Mouse (Mus musculus) embryonic stem cell, embryonic (primary cell): ENCODE data around the gene Fstl3.

Source experiments
- CTCF ChIA-PET, 4 experiments: fragments of 300-600 bp in 2 of 4; fragments of 350-600 bp in 2 of 4; sonication (Branson Sonifier 250); formaldehyde crosslinking; loops; one replicate each; lab custom pipeline; 2022; ENCODE audit warnings: inconsistent platforms in 2 of 4; lab: Charles Lee
- POLR2A ChIA-PET, 4 experiments: fragments of 300-600 bp in 2 of 4; fragments of 350-600 bp in 2 of 4; sonication (Branson Sonifier 250); formaldehyde crosslinking; loops; one replicate each; lab custom pipeline; 2022; ENCODE audit warnings: antibody characterized with exemption in 4 of 4, inconsistent platforms in 1 of 4; lab: Charles Lee

Gene Fstl3

DNA sequence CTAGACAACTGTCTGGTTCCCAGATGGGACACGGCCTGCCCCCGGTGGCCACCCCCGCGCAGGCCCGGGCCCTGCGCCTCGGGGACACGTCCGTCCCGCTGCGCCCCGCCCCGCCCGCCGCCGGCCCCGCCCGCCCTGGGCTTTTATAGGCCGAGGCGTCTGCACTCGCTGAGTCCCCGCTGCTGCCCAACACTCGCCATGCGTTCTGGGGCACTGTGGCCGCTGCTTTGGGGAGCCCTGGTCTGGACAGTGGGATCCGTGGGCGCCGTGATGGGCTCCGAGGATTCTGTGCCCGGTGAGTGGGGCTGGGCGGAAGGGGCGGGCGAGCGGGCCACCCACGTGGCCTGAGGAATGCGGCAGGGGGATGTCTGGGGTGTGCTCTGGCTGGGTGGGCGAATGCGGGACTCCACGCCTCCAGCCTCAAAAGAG is at the start of gene Fstl3:
Gene Fstl3 (plus strand): TSS at position 170 of the 429 bp plus-strand sequence.
- POLR2A ChIA-PET, result interaction anchor here in 3 of 4 experiments (0.5 to 1.8 kb wide), 7 partner anchors 8 to 390 kb away, joined by 3 to 6 read pairs (median 4); partner anchors contain the start of gene Bsg (in 1 of the 3)
- CTCF ChIA-PET, result interaction anchor here in 2 of 4 experiments (0.6 to 1.8 kb wide), 13 partner anchors 8 to 401 kb away, joined by 3 to 10 read pairs (median 4); partner anchors contain the start of genes Med16 (in 1 of the 2), Misp (in 1 of the 2) and Wdr18 (in 1 of the 2)

DNA sequence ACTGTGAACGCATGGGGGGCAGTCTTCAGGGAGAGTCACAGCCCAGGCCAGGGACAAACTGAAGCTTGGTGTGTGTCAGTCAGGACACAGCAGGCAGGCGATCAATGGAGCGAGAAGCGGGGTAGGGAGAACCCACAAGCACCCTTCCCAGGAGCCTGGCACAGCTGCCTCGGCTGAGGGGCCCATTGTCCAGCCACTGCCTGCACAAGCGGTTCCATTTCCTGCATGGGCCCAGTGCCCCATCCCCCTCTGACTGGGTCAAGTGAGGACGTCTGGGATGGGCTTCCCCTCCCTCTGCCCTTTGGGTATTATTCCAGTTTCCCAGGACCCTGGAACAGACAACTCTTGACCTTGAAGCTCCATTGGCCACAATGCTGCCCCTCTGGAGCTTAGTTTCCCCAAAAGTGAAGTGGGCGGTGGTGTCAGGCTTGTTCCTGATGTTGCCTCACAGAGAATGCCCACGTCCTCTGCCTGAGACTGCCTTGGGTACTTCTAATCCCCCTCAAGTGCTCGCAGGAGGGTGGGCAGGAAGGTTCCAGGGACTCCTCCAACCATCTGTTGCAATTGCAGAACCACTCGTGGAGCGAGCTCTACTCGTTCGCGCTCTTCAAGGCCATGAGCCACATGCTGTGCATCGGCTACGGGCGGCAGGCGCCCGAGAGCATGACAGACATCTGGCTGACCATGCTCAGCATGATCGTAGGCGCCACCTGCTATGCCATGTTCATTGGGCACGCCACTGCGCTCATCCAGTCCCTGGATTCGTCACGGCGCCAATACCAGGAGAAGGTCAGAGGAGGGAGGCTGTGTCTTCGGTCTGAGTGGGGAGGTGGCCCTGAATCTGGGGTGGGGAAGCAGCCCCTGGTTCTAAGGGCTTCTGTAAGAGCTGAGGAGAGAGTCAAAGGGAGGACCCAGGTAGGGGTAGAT is 48.5 kb upstream of the Fstl3 start:
- ChIA-PET POLR2A (interaction anchor here (0.7 to 3.6 kb wide), 20 partner anchors 9 to 125 kb away, joined by 3 to 14 read pairs (median 4); partner anchors contain the start of genes Bsg (in 2 of the 4), Cdc34 (in 1 of the 4), Hcn2 (in 1 of the 4) and Madcam1 (in 1 of the 4)), CTCF (interaction anchor here (0.5 to 2.5 kb wide), 10 partner anchors 11 to 60 kb away, joined by 3 to 11 read pairs (median 4); partner anchors contain the start of genes Bsg (in 1 of the 4), Hcn2 (in 1 of the 4) and Polrmt (in 1 of the 4))

DNA sequence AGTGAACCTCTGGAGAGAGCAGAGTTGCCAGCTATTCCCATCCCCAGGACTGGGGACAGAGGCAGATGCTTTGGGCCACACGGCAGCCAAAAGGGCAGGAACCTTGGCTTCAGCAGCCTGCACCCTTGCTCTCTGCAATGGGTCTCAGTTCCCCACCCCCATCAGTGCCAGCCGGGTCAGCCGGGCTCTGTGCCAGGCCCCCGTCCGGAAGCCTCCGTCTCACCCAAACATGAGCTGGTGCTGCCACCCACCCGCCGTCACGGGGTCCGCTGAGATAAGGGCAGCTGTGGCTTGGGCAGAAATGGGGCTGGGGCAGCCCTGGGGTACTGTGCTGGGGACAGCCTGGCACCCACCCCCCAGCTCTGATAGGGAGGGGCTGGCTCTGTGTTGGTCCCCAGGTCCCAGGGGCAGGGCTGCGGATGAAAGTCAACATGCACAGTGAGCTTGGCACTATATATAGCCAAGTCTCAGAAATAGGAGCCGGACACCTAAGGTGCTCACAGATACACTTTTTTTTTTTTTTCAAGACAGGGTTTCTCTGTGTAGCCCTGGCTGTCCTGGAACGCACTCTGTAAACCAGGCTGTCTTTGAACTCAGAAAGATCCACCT is 47.6 kb upstream of the Fstl3 start:
- CTCF ChIA-PET, result interaction anchor here (0.5 to 2.5 kb wide), 12 partner anchors 10 to 60 kb away, joined by 3 to 11 read pairs (median 4); partner anchors contain the start of genes Bsg (in 1 of the 4) and Hcn2 (in 1 of the 4)
- POLR2A ChIA-PET, result interaction anchor here (0.5 to 3.6 kb wide), 19 partner anchors 9 to 243 kb away, joined by 3 to 14 read pairs (median 3); partner anchors contain the start of genes Bsg (in 2 of the 4), Cdc34 (in 2 of the 4), Hcn2 (in 1 of the 4) and Madcam1 (in 1 of the 4)

DNA sequence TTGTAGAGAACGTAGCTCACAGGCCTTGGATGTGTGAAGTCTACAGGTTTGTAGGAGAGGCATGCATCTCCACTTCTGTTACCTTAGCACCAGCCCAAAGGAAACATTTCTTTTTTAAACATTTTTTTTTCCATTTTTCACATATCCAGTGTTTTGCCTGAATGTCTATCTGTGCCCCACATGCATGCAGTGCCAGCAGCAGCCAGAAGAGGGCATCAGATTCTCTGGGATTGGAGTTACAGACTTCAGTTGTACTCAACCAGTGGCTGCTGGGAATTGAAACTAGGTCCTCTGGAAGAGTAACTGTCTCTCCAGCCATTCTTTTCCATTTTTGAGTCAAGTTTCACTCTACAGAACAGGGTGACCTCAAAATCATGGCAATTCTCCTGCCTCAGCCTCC is 44.6 kb upstream of the Fstl3 start:
- ChIA-PET CTCF (interaction anchor here (0.9 to 1.9 kb wide), 8 partner anchors 9 to 86 kb away, joined by 4 to 8 read pairs (median 6); partner anchors contain the start of gene Polrmt (in 2 of the 4)), POLR2A (interaction anchor here in 2 of 4 experiments (0.5 to 3.1 kb wide), 10 partner anchors 11 to 210 kb away, joined by 3 to 16 read pairs (median 3); partner anchors contain the start of gene Polrmt (in 1 of the 2))

DNA sequence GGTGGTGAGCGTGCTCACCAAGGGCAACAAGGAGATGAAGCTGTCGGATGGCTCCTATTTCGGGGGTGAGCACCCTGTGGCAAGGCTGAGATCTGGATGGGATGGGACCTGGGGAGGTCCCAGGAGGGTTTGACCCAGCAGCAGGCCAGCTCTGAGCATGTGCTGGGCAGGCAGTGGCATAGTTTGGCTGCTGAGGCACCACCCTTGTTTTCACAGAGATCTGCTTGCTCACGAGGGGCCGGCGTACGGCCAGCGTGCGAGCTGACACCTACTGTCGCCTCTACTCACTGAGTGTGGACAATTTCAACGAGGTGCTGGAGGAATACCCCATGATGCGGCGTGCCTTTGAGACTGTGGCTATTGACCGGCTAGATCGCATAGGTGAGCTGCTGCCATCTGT is 43.2 kb upstream of the Fstl3 start:
- ChIA-PET CTCF (interaction anchor here in 3 of 4 experiments (0.5 to 1.9 kb wide), 17 partner anchors 8 to 562 kb away, joined by 3 to 8 read pairs (median 3); partner anchors contain the start of genes Polrmt (in 2 of the 3) and Apc2 (in 1 of the 3)), POLR2A (interaction anchor here in 3 of 4 experiments (0.6 to 3.1 kb wide), 11 partner anchors 9 to 657 kb away, joined by 3 to 16 read pairs (median 3); partner anchors contain the start of gene Polrmt (in 1 of the 3))

DNA sequence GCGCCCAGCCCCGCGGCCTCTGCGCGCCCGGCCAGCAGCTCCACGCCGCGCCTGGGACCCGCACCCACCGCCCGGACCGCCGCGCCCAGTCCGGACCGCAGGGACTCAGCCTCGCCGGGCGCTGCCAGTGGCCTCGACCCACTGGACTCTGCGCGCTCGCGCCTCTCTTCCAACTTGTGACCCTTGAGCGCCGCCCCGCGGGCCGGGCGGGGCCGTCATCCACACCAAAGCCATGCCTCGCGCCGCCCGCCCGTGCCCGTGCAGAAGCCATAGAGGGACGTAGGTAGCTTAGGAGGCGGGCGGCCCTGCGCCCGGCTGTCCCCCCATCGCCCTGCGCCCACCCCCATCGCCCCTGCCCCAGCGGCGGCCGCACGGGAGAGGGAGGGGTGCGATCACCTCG is 41.7 kb upstream of the Fstl3 start:
- ChIA-PET CTCF (interaction anchor here in 3 of 4 experiments (0.6 to 2.1 kb wide), 10 partner anchors 18 to 132 kb away, joined by 3 to 8 read pairs (median 4); partner anchors contain the start of genes Bsg (in 1 of the 3) and Misp (in 1 of the 3)), POLR2A (interaction anchor here (0.5 to 3.1 kb wide), 22 partner anchors 9 to 1242 kb away, joined by 3 to 16 read pairs (median 3); partner anchors contain the start of genes Bsg (in 3 of the 4), Polrmt (in 2 of the 4), Gzmm (in 1 of the 4) and Ptbp1 (in 1 of the 4))

DNA sequence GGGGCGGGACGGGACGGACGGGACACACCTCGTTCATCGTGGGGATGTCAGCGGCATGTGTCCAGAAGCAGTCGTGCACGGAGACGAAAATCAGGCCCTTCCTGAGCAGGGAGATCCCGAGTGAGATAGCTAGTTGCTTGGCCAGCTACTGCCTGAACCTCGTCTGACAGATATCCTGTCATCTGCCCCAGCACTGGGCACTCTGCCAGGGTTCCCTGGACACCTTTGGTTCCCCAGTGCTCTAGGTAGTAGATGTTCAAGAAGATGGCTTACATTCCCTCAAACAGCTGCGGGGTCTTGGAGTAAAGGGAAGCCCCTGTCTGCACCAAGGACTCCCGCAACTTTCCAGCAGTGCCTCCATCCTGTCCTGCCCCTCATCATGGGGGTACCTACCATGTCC is 40.4 kb upstream of the Fstl3 start:
- CTCF ChIA-PET, result interaction anchor here in 3 of 4 experiments (0.7 to 1.1 kb wide), 7 partner anchors 8 to 43 kb away, joined by 3 to 5 read pairs (median 4); partner anchors contain the start of gene Bsg (in 1 of the 3)
- POLR2A ChIA-PET, result interaction anchor here in 2 of 4 experiments (0.6 to 1.4 kb wide), 6 partner anchors 12 to 117 kb away, joined by 3 to 6 read pairs (median 3); partner anchors contain the start of gene Ptbp1 (in 1 of the 2)

DNA sequence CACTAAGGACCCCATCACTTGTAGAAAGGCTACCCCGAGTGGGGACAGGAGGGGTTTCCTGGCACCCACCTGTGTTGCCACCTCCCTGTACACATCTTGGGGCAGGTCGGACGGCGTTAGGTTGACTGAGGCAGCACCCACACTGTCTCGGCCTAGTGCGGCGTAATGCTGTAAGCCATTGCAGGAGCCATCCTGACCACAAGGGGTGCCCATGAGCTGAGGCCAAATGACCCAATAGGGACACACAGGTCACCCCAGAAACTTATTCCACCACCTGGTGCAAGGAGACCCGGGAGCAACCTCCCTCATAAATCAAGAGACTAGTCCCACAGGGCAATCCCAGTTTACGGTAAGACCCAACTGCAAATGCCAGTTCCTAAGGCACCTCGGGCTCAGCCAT is 38.8 kb upstream of the Fstl3 start:
- ChIA-PET CTCF (interaction anchor here in 2 of 4 experiments (0.8 to 3.3 kb wide), 16 partner anchors 9 to 290 kb away, joined by 3 to 22 read pairs (median 4); partner anchors contain the start of genes Bsg (in 1 of the 2), Madcam1 (in 1 of the 2) and Polrmt (in 1 of the 2)), POLR2A (interaction anchor here in 2 of 4 experiments (0.6 to 2.2 kb wide), 18 partner anchors 8 to 170 kb away, joined by 3 to 9 read pairs (median 3); partner anchors contain the start of genes Ptbp1 (in 2 of the 2), Bsg (in 1 of the 2), Med16 (in 1 of the 2) and Polrmt (in 1 of the 2))

DNA sequence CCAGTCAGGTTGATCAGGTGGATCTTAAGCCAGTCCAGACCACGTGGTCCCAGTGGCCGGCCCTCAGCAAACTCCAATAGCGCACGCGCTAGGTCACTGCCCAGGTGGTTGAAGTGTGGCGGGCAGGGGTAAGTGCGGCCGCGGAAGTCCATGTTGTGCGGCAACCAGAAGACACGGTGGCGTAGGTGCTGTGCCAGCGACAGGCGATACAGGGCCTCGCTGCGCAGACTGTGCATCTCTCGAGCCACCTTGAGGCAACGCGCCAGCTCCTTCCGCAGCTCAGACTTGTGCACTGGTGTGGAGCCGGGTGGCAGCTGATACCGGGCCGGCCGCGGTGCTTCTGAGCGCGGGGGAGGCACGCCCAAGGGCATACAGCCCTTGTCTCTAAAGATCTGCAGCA is 37.8 kb upstream of the Fstl3 start:
- ChIA-PET CTCF (interaction anchor here (0.5 to 3.3 kb wide), 17 partner anchors 8 to 289 kb away, joined by 3 to 22 read pairs (median 4); partner anchors contain the start of genes Bsg (in 1 of the 4), Gm26602 (in 1 of the 4) and Polrmt (in 1 of the 4)), POLR2A (interaction anchor here (0.5 to 2.2 kb wide), 23 partner anchors 7 to 169 kb away, joined by 3 to 9 read pairs (median 4); partner anchors contain the start of genes Bsg (in 1 of the 4), Med16 (in 1 of the 4), Polrmt (in 1 of the 4) and Ptbp1 (in 1 of the 4))

DNA sequence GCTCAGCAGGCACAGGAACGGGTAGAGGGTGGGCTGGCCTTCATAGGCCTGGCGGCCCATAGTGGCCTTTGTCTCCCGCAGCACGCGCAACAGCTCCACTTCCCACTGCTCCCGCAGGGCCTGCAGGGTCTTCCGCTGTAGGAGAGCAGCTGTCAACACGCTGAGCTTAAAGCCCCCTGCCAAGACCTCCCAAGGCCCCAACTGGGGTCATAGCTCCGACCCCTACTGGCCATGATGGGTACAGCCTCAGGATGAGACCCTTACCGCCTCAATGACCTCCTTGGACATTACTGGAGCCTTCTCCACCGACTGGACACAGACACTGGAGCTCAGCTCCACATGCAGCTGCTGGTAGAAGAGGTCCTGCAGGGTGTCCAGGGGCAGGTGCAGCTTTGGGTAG is 36.2 kb upstream of the Fstl3 start:
- ChIA-PET CTCF (interaction anchor here (0.5 to 3.3 kb wide), 39 partner anchors 8 to 1366 kb away, joined by 3 to 22 read pairs (median 4); partner anchors contain the start of genes Bsg (in 2 of the 4), Fgf22 (in 1 of the 4), Madcam1 (in 1 of the 4) and Mier2 (in 1 of the 4)), POLR2A (interaction anchor here in 2 of 4 experiments (0.6 to 2.0 kb wide), 18 partner anchors 8 to 501 kb away, joined by 3 to 9 read pairs (median 4); partner anchors contain the start of genes Bsg (in 1 of the 2), Fgf22 (in 1 of the 2) and Rnf126 (in 1 of the 2))

DNA sequence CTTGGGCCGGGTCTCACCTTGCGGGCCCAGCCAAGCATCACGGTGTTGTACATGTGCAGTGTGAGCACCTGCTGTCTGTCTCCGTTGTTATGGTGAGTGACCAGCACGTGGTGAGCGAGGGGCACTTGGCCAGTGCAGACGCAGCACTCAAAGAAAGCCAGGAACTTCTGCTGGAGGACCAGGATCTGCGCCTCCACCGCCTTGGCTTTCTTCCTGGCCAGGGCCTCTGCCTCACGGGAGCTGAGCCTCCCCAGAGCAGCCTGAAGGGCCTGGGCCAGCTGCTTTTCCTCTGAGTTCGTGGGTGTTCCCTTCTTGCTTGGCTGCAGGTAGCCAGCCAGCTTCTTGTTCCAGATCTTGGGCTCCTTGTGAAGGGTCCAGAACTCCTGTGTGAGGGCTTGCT is 33.9 kb upstream of the Fstl3 start:
- ChIA-PET CTCF (interaction anchor here in 3 of 4 experiments (0.6 to 1.7 kb wide), 4 partner anchors 10 to 163 kb away, joined by 3 to 7 read pairs (median 3); no protein-coding TSS in a partner anchor), POLR2A (interaction anchor here in 2 of 4 experiments (0.9 to 1.5 kb wide), 7 partner anchors 12 to 165 kb away, joined by 3 to 6 read pairs (median 3); partner anchors contain the start of genes Fgf22 (in 1 of the 2), Med16 (in 1 of the 2) and Ptbp1 (in 1 of the 2))

DNA sequence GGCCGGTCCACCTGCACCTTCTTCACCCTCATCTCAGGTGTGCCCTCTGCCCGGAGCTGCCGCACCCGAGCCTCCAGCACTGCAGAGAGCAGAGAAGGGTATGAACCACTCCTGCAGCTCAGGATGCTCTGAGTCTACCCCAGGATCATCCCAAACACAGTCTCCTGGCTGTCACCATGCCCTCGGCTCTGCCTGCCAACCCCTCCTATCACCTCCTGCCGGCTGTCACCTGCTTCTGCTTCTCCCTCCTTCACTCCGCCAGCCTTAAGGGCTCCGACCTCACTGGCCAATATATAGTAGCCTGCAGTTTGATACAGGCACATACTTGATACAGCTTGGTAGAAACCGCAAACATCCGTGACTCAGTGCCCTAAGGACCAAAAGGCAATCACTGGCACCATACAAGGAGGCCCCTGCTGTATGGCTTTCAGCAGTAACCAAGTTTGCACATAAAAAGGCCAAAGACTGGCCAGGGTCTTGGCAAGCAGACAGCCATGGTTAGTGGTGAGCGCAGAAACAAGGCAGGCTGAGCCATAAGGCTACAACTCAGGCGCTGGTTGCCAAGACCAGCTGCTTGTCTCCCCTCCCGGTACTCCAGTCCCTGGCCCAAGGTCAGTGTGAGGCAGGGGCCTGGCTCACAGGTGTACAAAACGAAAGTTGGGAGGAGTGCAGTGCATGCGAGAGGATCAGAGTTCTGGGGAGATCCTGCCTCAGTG is 33.3 kb upstream of the Fstl3 start:
- CTCF ChIA-PET, result interaction anchor here in 3 of 4 experiments (0.6 to 1.7 kb wide), 4 partner anchors 10 to 163 kb away, joined by 3 to 7 read pairs (median 3); no protein-coding TSS in a partner anchor

DNA sequence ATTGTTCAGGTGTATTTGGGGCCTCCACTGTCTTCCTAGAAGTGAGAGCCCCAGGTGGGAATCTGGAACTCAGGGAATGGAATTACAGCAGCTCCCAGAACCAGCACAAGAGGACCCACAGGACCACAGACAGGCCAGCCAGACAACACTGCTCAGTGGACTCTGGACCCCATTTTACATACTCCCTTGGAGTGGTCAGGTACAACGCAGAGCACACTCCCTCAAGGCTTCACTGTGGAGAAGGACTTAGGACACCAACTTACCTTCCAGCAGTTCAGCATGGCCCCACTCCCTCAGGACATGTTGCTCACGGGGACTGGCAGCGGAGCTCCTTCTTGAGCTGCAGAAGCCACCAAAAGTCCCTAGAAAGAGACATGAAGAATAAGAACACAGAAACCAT is 31.7 kb upstream of the Fstl3 start:
- CTCF ChIA-PET, result interaction anchor here in 3 of 4 experiments (0.6 to 2.0 kb wide), 6 partner anchors 9 to 239 kb away, joined by 3 to 10 read pairs (median 4); partner anchors contain the start of gene Tmem259 (in 1 of the 3)
- POLR2A ChIA-PET, result interaction anchor here in 2 of 4 experiments (0.6 to 3.4 kb wide), 17 partner anchors 11 to 1343 kb away, joined by 3 to 17 read pairs (median 6); partner anchors contain the start of genes Ptbp1 (in 2 of the 2), Bsg (in 1 of the 2), Cdc34 (in 1 of the 2) and Madcam1 (in 1 of the 2)

More for the DNA sequence above, 33.3 kb upstream of the Fstl3 start:
- POLR2A ChIA-PET, result interaction anchor here in 2 of 4 experiments (0.7 to 1.6 kb wide), 11 partner anchors 8 to 165 kb away, joined by 3 to 6 read pairs (median 3); partner anchors contain the start of genes Fgf22 (in 1 of the 2), Med16 (in 1 of the 2) and Ptbp1 (in 1 of the 2)
